Mouse (Mus musculus): ENCODE measurements around the gene Zfp688. TPM values are rescaled to one million over a fixed set of nuclear protein-coding genes. Genes with fewer than 3 reads are reported as not detected.
"Not testable (repeated sequence)": the region's sequence is repeated elsewhere in the genome, so short reads cannot be mapped to it uniquely, and the experiment has no call there.

Gene Zfp688
- polyA plus RNA-seq, 1 experiment from 2014 or later, result 37.7 TPM

DNA sequence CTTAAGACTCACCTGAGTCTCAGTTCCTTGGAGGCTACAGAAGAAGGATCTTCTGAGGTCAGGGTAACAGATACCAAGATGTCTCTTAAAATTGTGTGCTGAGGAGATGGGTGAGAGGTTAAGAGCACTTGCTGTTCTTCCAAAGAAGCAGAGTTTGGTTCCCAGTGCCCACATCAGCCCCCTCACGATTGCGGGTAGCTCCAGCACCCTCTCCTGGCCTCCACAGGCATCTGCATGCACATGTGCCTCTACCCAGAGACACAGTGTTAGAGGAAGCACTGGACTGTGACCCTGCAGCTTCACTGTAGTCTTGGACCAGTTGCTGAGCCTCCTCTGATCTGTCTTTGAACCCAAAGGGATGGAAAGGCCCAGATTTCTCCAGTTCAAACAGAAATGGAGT, 18.9 kb downstream of the Zfp688 start:
- H3K4me1 ChIP-seq (replicated peaks), result peaks cover 10% of the 10 kb centered on the region; the same call in 1 of the 2 replicates
- no peak overlapping the region for H3K9ac ChIP-seq
- H3K9me3 ChIP-seq, result no peaks in the 10 kb centered on the region
- no peak overlapping the region for H3K27ac ChIP-seq (replicated peaks)
- no peaks in the 10 kb centered on the region for H3K36me3 ChIP-seq
- H3K4me3 ChIP-seq, result no peak overlapping the region
- no peak for ATAC-seq (ENCODE audit: low read depth)
- H3K4me2 ChIP-seq, result no peak overlapping the region
- 67% methylated on average over 2 of the region's 2 CpGs for WGBS
- no peaks in the 10 kb centered on the region; the same call in 1 of the 2 replicates for H3K27me3 ChIP-seq

- H3K27ac ChIP-seq (replicated peaks), result no peak overlapping the region
- no peak overlapping the region for H3K4me3 ChIP-seq
- ATAC-seq (ENCODE audit: low read depth), result no peak
- H3K4me1 ChIP-seq (replicated peaks), result no peaks in the 10 kb centered on the region
- H3K9ac ChIP-seq, result no peak overlapping the region
- no peaks in the 10 kb centered on the region for H3K36me3 ChIP-seq
- WGBS, result 68% methylated on average over 3 of the region's 3 CpGs
- no peak overlapping the region for H3K4me2 ChIP-seq
- peaks cover 5% of the 10 kb centered on the region; the same call in 1 of the 2 replicates for H3K27me3 ChIP-seq
- H3K9me3 ChIP-seq, result no peaks in the 10 kb centered on the region
These were observed 21.5 kb downstream of the Zfp688 start for GRCm38 (mm10) chr7:127400355-127400754.

DNA sequence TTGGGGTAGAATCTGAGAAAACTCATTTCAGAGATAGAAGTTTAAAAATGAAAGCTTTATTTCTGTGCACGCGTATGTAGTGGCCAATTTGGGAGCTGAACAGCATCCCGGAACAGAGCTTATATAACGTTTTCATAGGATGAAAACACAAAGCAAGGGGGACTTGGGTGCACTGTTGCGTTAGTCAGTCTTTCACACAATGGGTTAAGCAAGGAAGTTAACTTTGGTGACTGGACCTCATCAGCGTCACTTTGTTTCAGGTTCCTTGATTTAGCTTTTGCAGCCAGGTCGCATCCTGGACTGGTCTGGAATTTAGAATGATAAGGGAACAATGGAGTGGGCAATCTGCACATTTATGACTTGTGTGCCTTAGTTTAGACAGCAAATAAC, 27.9 kb downstream of the Zfp688 start:
- H3K27ac ChIP-seq (replicated peaks), result peak overlapping the region; percentile 92
- 0 out of 2 replicates have a peak, but pooled peaks have one; percentile 12 for ATAC-seq (ENCODE audit: low read depth)
- WGBS, result 29% methylated on average over 7 of the region's 7 CpGs

DNA sequence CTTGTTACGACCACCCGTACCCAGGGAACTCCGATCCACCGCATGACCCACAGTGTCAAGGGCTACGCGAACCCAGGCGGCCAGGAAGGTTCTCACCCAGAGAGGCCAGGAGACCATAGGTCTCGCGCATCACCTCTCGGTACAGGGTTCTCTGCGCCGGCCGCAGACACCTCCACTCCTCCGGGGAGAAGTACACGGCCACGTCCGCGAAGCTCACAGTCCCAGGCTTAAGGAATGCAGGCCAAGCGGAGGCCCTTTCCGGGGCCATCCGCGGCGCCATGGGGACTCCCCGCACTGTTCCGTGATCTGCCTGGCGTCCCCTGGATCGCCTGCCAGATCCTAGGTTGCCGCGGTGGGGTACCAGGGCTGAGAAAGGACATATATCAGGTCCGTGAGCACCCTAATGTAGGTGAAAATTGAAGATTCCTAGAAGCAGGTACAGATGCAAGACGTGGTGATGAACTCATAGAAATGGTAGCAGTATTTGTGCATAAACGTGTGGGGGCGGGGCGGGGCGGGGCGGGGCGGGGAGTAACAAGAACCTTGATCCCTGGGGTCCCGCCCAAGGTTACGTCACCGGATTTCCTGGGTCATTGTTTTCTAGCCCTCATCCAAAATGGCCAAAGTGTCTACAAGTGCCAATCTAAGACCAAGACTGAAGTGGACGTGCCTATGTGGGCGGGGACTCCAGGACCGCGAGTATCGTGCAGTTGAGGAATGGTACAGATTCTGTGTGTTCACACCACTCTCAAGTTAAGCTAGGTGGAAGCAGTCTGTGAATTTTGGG, 28.5 kb downstream of the Zfp688 start, which contains the start of gene E430018J23Rik:
Gene E430018J23Rik, minus strand, starts transcription at position 473 of the 787 bp plus-strand sequence.
- Histone ChIP-seq H3K9me3 (no peaks in the 10 kb centered on the region), H3K27ac (replicated peaks) (peak within 1 kb of the TSS; percentile 92), H3K36me3 (peaks cover 12% of the 10 kb centered on the region), H3K27me3 (0 out of 2 replicates have a peak, but pooled peaks cover 5% of the 10 kb centered on the region), H3K9ac (peak within 1 kb of the TSS; percentile 93), H3K4me2 (peak within 1 kb of the TSS; percentile 80), H3K4me3 (peak within 1 kb of the TSS; percentile 72), H3K4me1 (replicated peaks) (peaks cover 17% of the 10 kb centered on the region)
- WGBS, result under 1% methylated on average over 45 of the region's 45 CpGs
- ATAC-seq (ENCODE audit: low read depth), result peak; percentile 92

More for the DNA sequence above, 27.9 kb downstream of the Zfp688 start:
- Histone ChIP-seq H3K36me3 (peaks cover 12% of the 10 kb centered on the region), H3K4me1 (replicated peaks) (peaks cover 17% of the 10 kb centered on the region), H3K9me3 (no peaks in the 10 kb centered on the region), H3K4me3 (peak overlapping the region; percentile 72), H3K4me2 (peak overlapping the region; percentile 80), H3K27me3 (0 out of 2 replicates have a peak, but pooled peaks cover 5% of the 10 kb centered on the region), H3K9ac (peak overlapping the region; percentile 93)

GRCm38 (mm10) chr7:127392251-127392824, 29.5 kb downstream of the Zfp688 start:
- peak overlapping the region; percentile 93 for H3K9ac ChIP-seq
- peak overlapping the region; percentile 80 for H3K4me2 ChIP-seq
- H3K27ac ChIP-seq (replicated peaks), result no peak overlapping the region
- 0 out of 2 replicates have a peak, but pooled peaks cover 5% of the 10 kb centered on the region for H3K27me3 ChIP-seq
- no peak for ATAC-seq (ENCODE audit: low read depth)
- no peaks in the 10 kb centered on the region for H3K9me3 ChIP-seq
- peak overlapping the region; percentile 72 for H3K4me3 ChIP-seq
- H3K36me3 ChIP-seq, result peaks cover 12% of the 10 kb centered on the region
- 89% methylated on average over 8 of the region's 8 CpGs for WGBS
- H3K4me1 ChIP-seq (replicated peaks), result peaks cover 17% of the 10 kb centered on the region

GRCm38 (mm10) chr7:127391538-127391937, 30.3 kb downstream of the Zfp688 start:
- no peak overlapping the region for H3K4me2 ChIP-seq
- H3K4me3 ChIP-seq, result no peak overlapping the region
- no peak overlapping the region for H3K9ac ChIP-seq
- no peaks in the 10 kb centered on the region for H3K9me3 ChIP-seq
- 0 out of 2 replicates have a peak, but pooled peaks cover 2% of the 10 kb centered on the region for H3K27me3 ChIP-seq
- ATAC-seq (ENCODE audit: low read depth), result no peak
- peaks cover 12% of the 10 kb centered on the region for H3K36me3 ChIP-seq
- peaks cover 17% of the 10 kb centered on the region for H3K4me1 ChIP-seq (replicated peaks)
- 95% methylated on average over 16 of the region's 16 CpGs for WGBS
- no peak overlapping the region for H3K27ac ChIP-seq (replicated peaks)

- peaks cover 14% of the 10 kb centered on the region for H3K36me3 ChIP-seq
- H3K27ac ChIP-seq (replicated peaks), result no peak overlapping the region
- no peak overlapping the region for H3K4me2 ChIP-seq
- no peak for ATAC-seq (ENCODE audit: low read depth)
- H3K9me3 ChIP-seq, result no peaks in the 10 kb centered on the region
- H3K27me3 ChIP-seq, result no peaks in the 10 kb centered on the region
- no peak overlapping the region for H3K4me3 ChIP-seq
- peaks cover 27% of the 10 kb centered on the region for H3K4me1 ChIP-seq (replicated peaks)
- H3K9ac ChIP-seq, result no peak overlapping the region
- WGBS, result 80% methylated on average over 7 of the region's 7 CpGs
These were observed 31.6 kb downstream of the Zfp688 start for GRCm38 (mm10) chr7:127390306-127390705.

- H3K9me3 ChIP-seq; H3K27me3 ChIP-seq; H3K9ac ChIP-seq; H3K4me2 ChIP-seq; ATAC-seq (ENCODE audit: low read depth); H3K4me3 ChIP-seq; H3K27ac ChIP-seq (replicated peaks): not testable (repeated sequence)
- Histone ChIP-seq H3K36me3 (peaks cover 28% of the 10 kb centered on the region), H3K4me1 (replicated peaks) (peaks cover 21% of the 10 kb centered on the region)
These were observed 33.7 kb downstream of the Zfp688 start for GRCm38 (mm10) chr7:127388201-127388600.

DNA sequence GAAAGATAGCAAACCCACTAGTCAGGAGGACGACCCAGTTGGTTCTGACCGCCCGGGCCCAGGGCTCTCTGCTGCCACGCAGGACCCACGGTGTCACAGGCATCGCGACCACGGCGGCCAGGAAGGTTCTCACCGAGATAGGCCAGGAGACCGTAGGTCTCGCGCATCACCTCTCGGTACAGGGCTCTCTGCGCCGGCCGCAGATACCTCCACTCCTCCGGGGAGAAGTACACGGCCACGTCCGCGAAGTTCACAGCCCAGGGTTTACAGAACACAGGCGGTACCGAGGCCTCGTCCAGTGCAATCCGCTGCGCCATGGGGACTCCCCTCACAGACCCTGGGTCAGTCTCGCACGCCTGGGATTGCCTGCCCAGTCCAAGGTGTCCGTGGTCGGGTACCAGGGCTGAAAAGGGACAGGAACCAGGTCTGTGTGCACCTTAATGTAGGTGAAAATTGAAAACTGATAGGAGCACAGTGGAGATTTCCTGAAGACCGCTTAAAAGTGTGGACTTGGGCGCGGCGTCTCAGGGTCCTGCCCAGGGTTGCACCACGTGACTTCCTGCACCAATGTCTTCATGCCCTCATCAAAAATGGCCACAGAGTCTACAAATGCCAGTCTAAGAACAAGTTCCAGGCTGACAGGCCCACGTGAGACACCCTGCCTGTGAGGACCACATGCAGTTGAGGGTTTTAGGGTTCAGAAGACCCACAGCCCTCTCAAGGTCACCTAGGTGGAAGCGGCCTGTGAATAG, 35.1 kb downstream of the Zfp688 start, which contains the start of gene 9130019O22Rik:
Gene 9130019O22Rik, minus strand, starts transcription at position 526 of the 752 bp plus-strand sequence.
- Histone ChIP-seq H3K36me3 (peaks cover 35% of the 10 kb centered on the region), H3K4me2 (peak within 1 kb of the TSS; percentile 65), H3K27ac (replicated peaks) (peak within 1 kb of the TSS; percentile 64; the same call in 1 of the 2 replicates), H3K9me3 (no peaks in the 10 kb centered on the region), H3K4me1 (replicated peaks) (0 out of 2 replicates have a peak, but pooled peaks cover 10% of the 10 kb centered on the region), H3K27me3 (no peaks in the 10 kb centered on the region), H3K9ac (peak within 1 kb of the TSS; percentile 75), H3K4me3 (peak within 1 kb of the TSS; percentile 60)
- WGBS, result 14% methylated on average over 38 of the region's 38 CpGs
- peak; percentile 89 for ATAC-seq (ENCODE audit: low read depth)

DNA sequence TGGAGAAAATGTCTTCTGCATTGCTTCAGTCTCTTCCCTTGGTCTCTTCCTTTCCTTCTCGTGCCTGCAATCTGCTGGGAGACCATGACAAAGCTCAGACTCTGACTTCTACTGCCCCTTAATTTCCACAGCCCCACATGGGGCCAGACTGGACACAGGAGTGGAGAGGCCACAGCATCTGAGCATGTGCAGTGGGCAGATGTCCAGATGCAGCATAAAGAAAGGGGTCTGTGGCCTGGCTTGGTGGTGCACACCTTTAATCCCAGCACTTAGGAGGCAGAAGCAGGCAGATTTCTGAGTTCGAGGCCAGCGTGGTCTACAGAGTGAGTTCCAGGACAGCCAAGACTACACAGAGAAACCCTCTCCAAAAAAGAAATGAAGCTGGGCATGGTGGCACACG, 36.3 kb downstream of the Zfp688 start:
- H3K9ac ChIP-seq; H3K4me3 ChIP-seq; H3K4me2 ChIP-seq; H3K27me3 ChIP-seq; H3K27ac ChIP-seq (replicated peaks); H3K9me3 ChIP-seq; ATAC-seq (ENCODE audit: low read depth); H3K4me1 ChIP-seq (replicated peaks): not testable (repeated sequence)
- H3K36me3 ChIP-seq, result peaks cover 25% of the 10 kb centered on the region
- 94% methylated on average over 4 of the region's 4 CpGs for WGBS

DNA sequence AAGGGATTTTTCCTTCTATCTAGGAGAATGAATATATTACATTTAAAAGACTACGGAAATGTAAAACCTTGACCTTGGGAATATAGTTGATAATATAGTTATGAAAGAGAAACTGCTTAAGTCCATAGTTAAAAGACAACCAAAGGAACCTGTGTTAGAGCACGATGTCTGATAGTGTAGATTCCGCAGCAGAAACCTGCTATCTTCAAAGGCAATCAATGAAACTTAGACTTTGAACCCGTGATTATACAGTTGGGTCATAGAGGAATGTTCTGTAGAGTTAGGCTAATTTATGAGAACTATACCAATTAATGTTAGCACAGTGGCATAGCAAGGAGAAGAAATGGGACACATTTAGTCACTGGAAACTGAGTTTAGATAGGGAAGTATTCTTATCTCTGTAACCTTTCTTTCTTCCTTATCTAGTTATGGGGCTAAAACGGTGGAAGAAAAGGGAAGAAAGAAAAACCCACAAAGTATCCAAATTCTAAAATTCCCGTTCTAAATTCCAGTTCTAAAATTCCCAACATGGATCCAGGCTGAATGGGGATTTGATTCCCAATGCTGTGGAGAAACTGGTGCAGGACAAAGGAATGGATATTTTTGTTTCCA, 43.5 kb downstream of the Zfp688 start:
- Histone ChIP-seq H3K4me3 (no peak overlapping the region), H3K9me3 (no peaks in the 10 kb centered on the region), H3K27me3 (no peaks in the 10 kb centered on the region), H3K36me3 (peaks cover 19% of the 10 kb centered on the region), H3K4me2 (no peak overlapping the region), H3K9ac (no peak overlapping the region), H3K4me1 (replicated peaks) (peaks cover 5% of the 10 kb centered on the region), H3K27ac (replicated peaks) (no peak overlapping the region)
- WGBS, result 81% methylated on average over 6 of the region's 6 CpGs
- ATAC-seq (ENCODE audit: low read depth), result no peak

Measured in neural tube, embryonic 13.5 days (tissue).